Mouse (Mus musculus) embryonic facial prominence, embryonic 12.5 days (tissue): Measurements from ENCODE around the gene Ltv1. TPM values are rescaled to one million over a fixed set of nuclear protein-coding genes. Genes with fewer than 3 reads are reported as not detected.

ENCODE experiments used
- ATAC-seq: fragments of 200-750 bp; cut with Nextera tagmentation; 2 replicates; pipeline ENCODE4 v1.8.0; 2017; ENCODE audit not compliant: insufficient number of reproducible peaks, insufficient read depth, low FRiP score, low TSS enrichment
- H3K27ac ChIP-seq: fragments of 300-500 bp; sonication (generic); 2 replicates; pipeline ENCODE4 v1.5.1; 2016; ENCODE audit warnings: mild to moderate bottlenecking
- H3K27me3 ChIP-seq: fragments of 300-500 bp; sonication (generic); 2 replicates; pipeline ENCODE4 v1.6.1; 2016; ENCODE audit warnings: mild to moderate bottlenecking, moderate library complexity
- H3K36me3 ChIP-seq: fragments of 300-500 bp; sonication (generic); 2 replicates; pipeline ENCODE4 v1.6.1; 2016; ENCODE audit warnings: mild to moderate bottlenecking
- H3K4me1 ChIP-seq: fragments of 300-500 bp; sonication (generic); 2 replicates; pipeline ENCODE4 v1.6.1; 2016
- H3K4me2 ChIP-seq: fragments of 300-500 bp; sonication (generic); replicated peaks from 2 replicates; pipeline ENCODE4 v1.6.1; 2016; ENCODE audit warnings: mild to moderate bottlenecking, moderate library complexity
- H3K4me3 ChIP-seq: fragments of 300-500 bp; sonication (generic); 2 replicates; pipeline ENCODE4 v1.5.1; 2016; ENCODE audit warnings: mild to moderate bottlenecking
- H3K9ac ChIP-seq: fragments of 300-500 bp; sonication (generic); 2 replicates; pipeline ENCODE4 v1.6.1; 2016; ENCODE audit warnings: mild to moderate bottlenecking, moderate library complexity
- H3K9me3 ChIP-seq: fragments of 300-500 bp; sonication (generic); 2 replicates; pipeline ENCODE4 v1.6.1; 2016; ENCODE audit warnings: mild to moderate bottlenecking, moderate library complexity
- WGBS: fragments of 180-500 bp; shearing (Covaris S2); methylation state at CpG from one replicate; pipeline ENCODE4 v1.1.7; 2016; 5-methylcytosine and 5-hydroxymethylcytosine counted together
- polyA plus RNA-seq: library from polyadenylated mRNA; unstranded; fragments of >200 nt; fragmentation: Nextera tagmentation; extraction: Ambion mirVana; gene quantifications from 2 replicates; pipeline ENCODE4 v1.2.1, GENCODE M21; 2016

Gene Ltv1
- polyA plus RNA-seq: 64.9 and 68.4 TPM in 2 replicates

DNA sequence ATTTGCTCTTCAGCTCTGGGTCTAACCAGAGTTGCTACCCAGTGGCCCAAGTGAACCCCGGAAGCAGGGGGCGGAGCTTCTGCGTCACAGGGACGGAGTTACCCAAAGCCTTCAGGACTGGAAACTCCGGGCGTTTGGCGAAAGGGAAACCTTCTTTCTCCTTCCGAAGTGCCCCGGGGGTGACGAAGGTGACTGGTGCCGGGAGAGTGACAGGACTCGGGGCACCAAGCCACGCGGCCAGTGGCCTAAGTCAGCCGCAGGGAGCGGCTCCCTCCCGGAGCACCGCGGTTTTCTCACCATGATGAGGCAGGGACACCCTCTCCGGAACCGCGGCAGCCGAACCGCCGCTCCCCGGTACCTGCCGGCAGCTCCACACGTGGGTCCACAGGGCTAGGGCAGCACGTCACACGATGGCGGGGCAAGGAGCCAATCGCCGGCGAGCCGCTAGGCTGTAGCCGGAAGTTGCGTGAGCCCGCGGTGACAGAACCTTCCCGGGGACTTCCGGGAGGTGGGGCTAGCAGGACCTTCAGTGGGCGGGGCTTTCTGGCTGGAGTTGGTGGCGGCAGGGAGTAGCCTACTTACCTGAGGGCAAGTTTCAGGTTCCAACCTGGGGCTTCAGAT, at the start of gene Ltv1:
Gene Ltv1, minus strand, starts transcription at position 438 of the 621 bp plus-strand sequence.
- peak; percentile 95 for ATAC-seq
- Histone ChIP-seq H3K9ac (peak within 1 kb of the TSS; percentile 68), H3K27ac (0 out of 2 replicates have a peak within 1 kb of the TSS, but pooled peaks have one; percentile 65), H3K4me3 (peak within 1 kb of the TSS; percentile 88), H3K27me3 (no peaks in the 10 kb centered on the region), H3K36me3 (peaks cover 17% of the 10 kb centered on the region), H3K4me1 (peaks cover 8% of the 10 kb centered on the region), H3K9me3 (no peaks in the 10 kb centered on the region), H3K4me2 (peak within 1 kb of the TSS; percentile 68)
- WGBS: under 1% methylated on average over 43 of the region's 43 CpGs

DNA sequence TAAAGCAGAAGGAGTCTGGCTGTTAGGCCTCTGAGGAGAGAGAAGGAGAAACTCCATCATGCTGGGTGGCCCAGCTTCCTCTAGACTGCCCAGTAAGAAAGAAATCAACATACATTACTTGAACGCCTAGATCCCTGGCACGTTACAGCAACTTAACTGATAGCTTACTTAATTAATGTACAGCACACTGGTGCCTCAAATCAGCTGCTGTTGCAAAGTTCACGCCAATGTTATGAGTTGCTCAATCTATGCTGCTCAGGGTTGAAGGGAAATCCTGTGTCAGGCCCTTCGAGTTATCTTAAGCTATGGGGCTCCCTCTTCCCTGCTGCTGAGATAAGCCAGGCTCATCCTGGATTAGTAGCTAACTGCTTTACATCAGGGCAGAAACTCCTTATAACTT, 47.5 kb upstream of the Ltv1 start:
- H3K4me3 ChIP-seq: no peak overlapping the region
- no peaks in the 10 kb centered on the region for H3K4me1 ChIP-seq
- WGBS: 72% methylated on average over 4 of the region's 4 CpGs
- H3K4me2 ChIP-seq: no peak overlapping the region
- H3K9ac ChIP-seq: no peak overlapping the region
- ATAC-seq: no peak
- H3K27me3 ChIP-seq: no peaks in the 10 kb centered on the region
- H3K9me3 ChIP-seq: no peaks in the 10 kb centered on the region
- H3K36me3 ChIP-seq: peaks cover 16% of the 10 kb centered on the region
- no peak overlapping the region for H3K27ac ChIP-seq

- ATAC-seq: no peak
- Histone ChIP-seq H3K4me3 (no peak overlapping the region), H3K4me2 (no peak overlapping the region), H3K4me1 (peaks cover 2% of the 10 kb centered on the region; the same call in 1 of the 2 replicates), H3K27me3 (no peaks in the 10 kb centered on the region), H3K9me3 (no peaks in the 10 kb centered on the region), H3K9ac (no peak overlapping the region), H3K36me3 (peaks cover 13% of the 10 kb centered on the region), H3K27ac (no peak overlapping the region)
- 90% methylated on average over 4 of the region's 4 CpGs for WGBS
Observed at GRCm38 (mm10) chr10:13238188-13238587, 45.2 kb upstream of the Ltv1 start.

GRCm38 (mm10) chr10:13236866-13237265, 43.9 kb upstream of the Ltv1 start:
- Histone ChIP-seq H3K4me1 (peaks cover 7% of the 10 kb centered on the region; the same call in 1 of the 2 replicates), H3K9me3 (no peaks in the 10 kb centered on the region), H3K4me3 (no peak overlapping the region), H3K9ac (no peak overlapping the region), H3K27me3 (no peaks in the 10 kb centered on the region), H3K36me3 (peaks cover 17% of the 10 kb centered on the region), H3K27ac (no peak overlapping the region), H3K4me2 (no peak overlapping the region)
- 93% methylated on average over 5 of the region's 5 CpGs for WGBS
- no peak for ATAC-seq

GRCm38 (mm10) chr10:13234503-13234902, 41.5 kb upstream of the Ltv1 start:
- Histone ChIP-seq H3K27me3 (no peaks in the 10 kb centered on the region), H3K4me1 (peaks cover 7% of the 10 kb centered on the region; the same call in 1 of the 2 replicates), H3K4me2 (no peak overlapping the region), H3K36me3 (peaks cover 21% of the 10 kb centered on the region), H3K4me3 (no peak overlapping the region), H3K27ac (no peak overlapping the region), H3K9me3 (no peaks in the 10 kb centered on the region), H3K9ac (no peak overlapping the region)
- ATAC-seq: no peak
- WGBS: 57% methylated on average over 3 of the region's 3 CpGs

- no peak for ATAC-seq
- WGBS: 85% methylated on average over 10 of the region's 10 CpGs
- H3K36me3 ChIP-seq: peaks cover 18% of the 10 kb centered on the region
- H3K27ac ChIP-seq: no peak overlapping the region
- H3K9ac ChIP-seq: no peak overlapping the region
- no peaks in the 10 kb centered on the region for H3K9me3 ChIP-seq
- H3K27me3 ChIP-seq: no peaks in the 10 kb centered on the region
- H3K4me3 ChIP-seq: no peak overlapping the region
- no peak overlapping the region for H3K4me2 ChIP-seq
- H3K4me1 ChIP-seq: peaks cover 7% of the 10 kb centered on the region; the same call in 1 of the 2 replicates
Observed at GRCm38 (mm10) chr10:13233941-13234340, 41.0 kb upstream of the Ltv1 start.

- 75% methylated on average over 2 of the region's 2 CpGs for WGBS
- no peak for ATAC-seq
- Histone ChIP-seq H3K4me3 (no peak overlapping the region), H3K27ac (no peak overlapping the region; the same call in 1 of the 2 replicates), H3K9ac (no peak overlapping the region), H3K4me2 (no peak overlapping the region), H3K9me3 (no peaks in the 10 kb centered on the region), H3K27me3 (no peaks in the 10 kb centered on the region), H3K4me1 (peaks cover 7% of the 10 kb centered on the region; the same call in 1 of the 2 replicates), H3K36me3 (peaks cover 13% of the 10 kb centered on the region)
Observed at GRCm38 (mm10) chr10:13233143-13233622, 40.2 kb upstream of the Ltv1 start.

DNA sequence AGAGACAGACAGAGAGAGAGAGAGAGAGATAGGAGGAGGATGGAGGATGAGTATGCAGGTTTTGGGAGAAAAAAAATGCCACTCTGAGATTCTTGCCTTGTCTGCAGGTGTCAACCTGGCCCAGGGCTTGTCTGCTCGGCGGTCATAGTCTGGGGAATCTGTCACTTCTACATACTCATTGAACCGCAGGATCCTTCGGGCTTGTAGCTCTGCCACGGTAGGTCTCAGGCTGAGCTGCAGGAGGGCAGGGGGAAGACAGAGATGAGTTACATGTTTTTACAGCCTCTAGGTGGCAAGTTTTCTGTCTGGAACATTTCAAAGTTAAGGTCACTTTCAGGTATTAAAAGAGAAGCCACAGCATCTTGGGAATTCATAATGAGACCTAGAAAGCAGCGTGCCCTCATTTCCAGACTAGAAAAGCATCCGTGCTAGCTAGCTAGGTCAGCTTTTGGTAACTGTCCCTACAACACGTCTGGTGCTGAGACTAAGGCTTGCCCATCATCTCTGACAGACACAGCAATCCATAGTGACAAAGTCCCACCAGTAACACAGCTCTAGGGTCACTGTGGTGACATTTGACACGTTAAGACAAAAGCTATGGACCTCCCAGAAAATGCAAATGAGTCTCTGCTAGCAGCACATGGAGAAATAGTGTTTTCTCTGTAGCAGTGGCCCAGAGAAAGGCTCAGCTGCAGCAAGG, 39.6 kb upstream of the Ltv1 start:
- H3K36me3 ChIP-seq: peaks cover 8% of the 10 kb centered on the region
- H3K4me2 ChIP-seq: no peak overlapping the region
- H3K27me3 ChIP-seq: no peaks in the 10 kb centered on the region
- H3K9ac ChIP-seq: no peak overlapping the region
- no peak overlapping the region for H3K4me3 ChIP-seq
- H3K27ac ChIP-seq: no peak overlapping the region; the same call in 1 of the 2 replicates
- WGBS: 62% methylated on average over 9 of the region's 9 CpGs
- no peak for ATAC-seq
- H3K9me3 ChIP-seq: no peaks in the 10 kb centered on the region
- peaks cover 7% of the 10 kb centered on the region; the same call in 1 of the 2 replicates for H3K4me1 ChIP-seq

- Histone ChIP-seq H3K4me1 (peaks cover 7% of the 10 kb centered on the region; the same call in 1 of the 2 replicates), H3K27me3 (no peaks in the 10 kb centered on the region), H3K4me2 (no peak overlapping the region), H3K9ac (no peak overlapping the region), H3K36me3 (peaks cover 12% of the 10 kb centered on the region), H3K27ac (no peak overlapping the region), H3K9me3 (no peaks in the 10 kb centered on the region), H3K4me3 (no peak overlapping the region)
- 89% methylated on average over 7 of the region's 7 CpGs for WGBS
- ATAC-seq: no peak
Observed at GRCm38 (mm10) chr10:13230716-13231115, 37.7 kb upstream of the Ltv1 start.

- Histone ChIP-seq H3K4me2 (no peak overlapping the region), H3K36me3 (peaks cover 11% of the 10 kb centered on the region; the same call in 1 of the 2 replicates), H3K9me3 (no peaks in the 10 kb centered on the region), H3K9ac (no peak overlapping the region), H3K4me1 (no peaks in the 10 kb centered on the region), H3K4me3 (no peak overlapping the region), H3K27ac (no peak overlapping the region), H3K27me3 (no peaks in the 10 kb centered on the region)
- no peak for ATAC-seq
- WGBS: 82% methylated on average over 7 of the region's 7 CpGs
Observed at GRCm38 (mm10) chr10:13225377-13226063, 32.6 kb upstream of the Ltv1 start.

- Histone ChIP-seq H3K9ac (no peak overlapping the region), H3K27ac (no peak overlapping the region), H3K9me3 (no peaks in the 10 kb centered on the region), H3K4me2 (no peak overlapping the region), H3K4me3 (no peak overlapping the region), H3K4me1 (no peaks in the 10 kb centered on the region), H3K27me3 (no peaks in the 10 kb centered on the region), H3K36me3 (peaks cover 11% of the 10 kb centered on the region; the same call in 1 of the 2 replicates)
- no peak for ATAC-seq
- WGBS: 85% methylated on average over 3 of the region's 3 CpGs
Observed at GRCm38 (mm10) chr10:13222135-13222534, 29.2 kb upstream of the Ltv1 start.
